Mouse (Mus musculus) spleen, adult 2 months (tissue): Measurements from ENCODE around the gene Adcy10.

Experiments
- CTCF ChIP-seq: fragments of 200-500 bp; IDR thresholded peaks from 2 replicates; pipeline ENCODE4 v1.5.1; 2011; ENCODE audit warnings: mild to moderate bottlenecking, inconsistent platforms; ENCODE audit not compliant: insufficient read depth, insufficient read length, insufficient replicate concordance; ENCODE audit errors: extremely low read depth
- POLR2A ChIP-seq: fragments of 200-500 bp; IDR thresholded peaks from 2 replicates; pipeline ENCODE4 v1.6.1; 2011; ENCODE audit warnings: low read depth, low read length, inconsistent platforms

- TF ChIP-seq POLR2A (no peak), CTCF (no peak)
These were observed 124.7 kb downstream of the Adcy10 start for GRCm38 (mm10) chr1:165609495-165610320.
